Mouse (Mus musculus) monocyte, adult 2 months (primary cell): ENCODE measurements around the gene Kcnb1.
"Not testable (repeated sequence)": the region's sequence is repeated elsewhere in the genome, so short reads cannot be mapped to it uniquely, and the experiment has no call there.

Experiments used
- DNase-seq, 2 experiments: peaks; one replicate each; pipeline ENCODE4 v3.0.0; 2022; ENCODE audit warnings: low spot score in 2 of 2, low read depth in 1 of 2

The Kcnb1 gene

GRCm38 (mm10) chr2:167205918-167206629 is 16.1 kb upstream of the Kcnb1 start:
- DNase-seq = no peak

- not testable (repeated sequence) for DNase-seq
Observed at GRCm38 (mm10) chr2:167204686-167205085, 14.7 kb upstream of the Kcnb1 start.

DNA sequence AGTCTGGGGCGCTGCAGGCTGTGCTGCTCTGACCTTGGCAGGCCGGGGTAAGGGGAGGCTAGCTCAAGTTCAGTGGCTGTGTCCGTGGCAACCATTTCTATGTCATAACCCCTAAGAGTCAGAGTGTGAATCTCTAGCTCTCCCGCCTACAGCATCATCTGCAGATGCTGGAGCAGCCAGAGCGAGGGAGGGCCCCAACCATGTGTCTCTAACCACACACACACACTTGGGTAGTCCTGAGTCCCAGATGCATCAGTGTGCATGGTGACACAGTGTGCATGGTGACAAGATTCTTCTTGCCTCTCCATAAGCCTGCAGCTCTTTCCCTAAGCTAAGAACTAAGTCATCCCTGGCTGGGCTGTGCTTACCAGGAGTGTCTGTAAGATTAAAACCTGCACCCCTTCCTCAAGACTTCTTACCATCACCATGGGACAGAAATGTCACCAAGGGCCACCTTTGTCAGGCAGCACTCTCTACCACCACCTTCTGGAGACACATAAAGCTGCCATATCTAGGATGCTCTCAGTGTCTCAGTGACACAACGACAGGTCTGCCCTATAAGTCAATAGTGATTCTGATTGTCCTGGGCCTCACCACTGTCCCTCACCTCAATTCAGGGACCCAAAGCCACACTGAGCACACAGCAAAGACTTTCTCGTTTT is 13.7 kb upstream of the Kcnb1 start:
- no peak for DNase-seq

DNA sequence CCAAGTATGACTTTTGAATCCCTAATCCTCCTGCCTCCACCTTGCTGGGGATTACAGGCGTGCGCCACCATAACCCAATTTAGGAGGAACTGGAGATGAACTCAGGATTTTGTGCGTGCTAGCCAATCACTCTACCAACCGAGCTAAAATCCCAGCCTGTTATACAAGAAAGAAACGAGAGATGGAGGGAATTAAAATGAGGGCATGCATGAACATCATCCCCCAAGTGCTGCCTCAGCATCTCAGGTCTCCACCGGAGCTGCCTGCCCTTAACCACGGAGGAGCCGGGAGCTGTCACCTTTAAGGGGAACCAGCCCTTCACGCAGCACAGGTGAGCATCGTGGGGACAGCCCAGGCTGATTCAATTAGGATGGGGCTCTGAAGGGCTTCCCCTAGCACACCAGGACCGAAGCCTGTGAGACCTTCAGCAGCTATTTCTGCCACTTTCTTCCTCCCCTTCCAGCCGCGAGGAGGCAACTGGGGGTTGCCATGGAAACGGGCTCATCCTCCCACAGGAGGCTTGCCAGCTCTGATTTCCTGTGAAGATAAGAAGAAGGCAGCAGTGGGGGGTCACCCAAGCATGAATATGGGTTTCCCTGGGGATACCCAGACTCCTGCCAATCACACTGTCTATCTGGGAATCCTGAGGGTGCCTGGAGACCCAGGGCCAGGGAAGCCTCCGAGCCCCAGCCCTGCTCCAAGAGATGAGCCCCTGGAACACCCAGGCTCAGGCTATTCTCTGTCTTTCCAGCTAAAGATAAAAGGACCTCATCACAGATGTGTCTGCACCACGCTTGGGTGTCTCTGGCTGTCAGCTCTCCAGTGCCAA is 11.7 kb upstream of the Kcnb1 start:
- DNase-seq = no peak

DNA sequence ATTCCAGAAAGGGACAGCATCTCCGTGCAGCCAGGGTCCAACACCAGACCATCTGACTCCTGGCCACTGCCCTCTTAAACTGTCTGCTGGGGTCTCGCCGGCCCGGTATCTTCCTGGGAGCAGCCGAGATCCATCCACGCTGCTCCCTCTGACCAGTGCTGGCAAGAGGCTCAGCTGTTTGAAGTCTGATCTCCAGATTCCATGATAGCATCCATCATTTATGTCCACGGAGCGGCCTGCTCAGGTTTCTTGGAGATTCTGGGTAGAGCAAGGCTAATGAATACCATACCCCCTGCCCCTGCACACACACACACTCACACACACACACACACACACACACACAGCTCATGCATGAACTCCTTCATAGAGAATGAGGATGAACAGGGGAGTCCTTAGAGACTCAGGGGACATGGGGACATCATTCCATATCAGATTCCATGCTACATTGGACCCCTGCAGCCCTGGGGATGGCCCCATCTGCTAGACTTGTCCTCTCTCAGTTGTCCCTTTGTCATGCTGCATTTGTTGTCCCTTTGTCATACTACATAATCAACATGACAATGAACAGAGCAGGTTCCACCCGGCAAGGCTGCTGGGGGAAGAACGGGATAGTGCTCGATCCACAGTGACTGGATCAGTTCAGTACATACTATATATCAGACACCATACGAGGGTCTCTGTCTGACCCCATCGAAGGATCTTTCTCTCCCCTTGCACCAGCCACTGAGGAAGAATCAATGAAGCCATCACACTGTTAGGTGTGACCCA is 8.9 kb upstream of the Kcnb1 start:
- no peak for DNase-seq

DNA sequence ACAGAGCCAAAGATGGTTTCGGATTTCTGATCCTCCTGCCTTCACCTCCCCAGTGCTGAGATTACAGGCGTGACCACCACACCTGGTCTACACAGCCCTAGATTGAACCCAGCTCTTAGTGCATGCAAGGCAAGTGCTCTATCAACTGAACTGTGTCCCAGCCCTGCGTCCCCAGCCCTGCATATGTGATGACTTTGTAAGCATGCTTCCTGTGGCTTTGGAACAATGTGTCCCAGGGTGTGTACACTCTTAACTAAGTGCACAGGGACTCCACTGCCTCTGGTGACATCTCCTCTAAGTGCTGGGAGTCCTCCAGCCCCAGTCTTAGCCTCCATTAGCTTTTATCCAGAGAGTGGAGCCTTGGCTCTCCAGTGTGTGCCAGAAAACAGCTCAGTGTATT is 3.4 kb upstream of the Kcnb1 start:
- DNase-seq = no peak

GRCm38 (mm10) chr2:167189291-167190075 is 472 bp downstream of the Kcnb1 start:
- DNase-seq = no peak

- DNase-seq = peak; percentile 27 to 38
Observed at GRCm38 (mm10) chr2:167188315-167189207, 1.4 kb downstream of the Kcnb1 start.

GRCm38 (mm10) chr2:167187119-167187518 is 2.8 kb downstream of the Kcnb1 start:
- no peak for DNase-seq

- DNase-seq = no peak
Observed at GRCm38 (mm10) chr2:167186544-167186943, 3.4 kb downstream of the Kcnb1 start.

- no peak for DNase-seq
Observed at GRCm38 (mm10) chr2:167186003-167186402, 4.0 kb downstream of the Kcnb1 start.

DNA sequence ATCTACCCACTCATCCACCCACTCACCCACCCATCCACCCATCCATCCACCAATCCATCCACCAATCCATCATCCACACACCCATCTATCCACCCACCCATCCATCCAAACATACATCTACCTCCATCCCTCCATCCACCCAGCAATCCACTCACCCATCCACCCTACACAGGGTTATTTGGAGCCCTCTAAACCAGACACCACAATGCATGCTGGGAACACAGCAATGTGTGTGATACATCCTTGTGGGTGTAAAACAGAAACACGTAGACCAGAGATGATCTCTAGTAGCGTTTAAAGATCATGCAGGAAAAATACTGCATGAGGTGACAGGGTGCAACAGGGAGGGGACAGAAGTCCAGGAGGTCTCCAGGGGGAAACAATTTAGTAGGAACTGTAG is 4.5 kb downstream of the Kcnb1 start:
- DNase-seq = no peak

- DNase-seq = no peak
Observed at GRCm38 (mm10) chr2:167181662-167182389, 8.1 kb downstream of the Kcnb1 start.

DNA sequence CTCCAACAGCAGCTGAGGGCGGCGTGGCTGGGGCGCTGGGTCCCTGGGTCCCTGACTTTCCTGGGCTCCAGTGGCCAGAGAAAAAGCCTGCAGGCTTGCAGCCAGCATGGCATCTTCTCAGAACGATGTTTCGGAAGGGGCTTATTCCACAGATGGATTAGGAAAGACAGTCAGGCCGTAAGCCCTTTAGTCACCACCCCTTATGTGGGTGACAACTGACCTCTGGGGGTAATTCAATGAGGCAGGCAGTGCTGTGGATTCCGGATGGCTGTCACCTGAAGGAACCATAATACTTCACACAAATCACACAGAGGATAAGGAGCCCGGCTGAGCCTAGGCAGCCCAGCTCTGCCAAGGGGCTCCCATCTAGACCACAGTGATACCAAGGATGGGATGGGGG is 8.9 kb downstream of the Kcnb1 start:
- no peak for DNase-seq

DNA sequence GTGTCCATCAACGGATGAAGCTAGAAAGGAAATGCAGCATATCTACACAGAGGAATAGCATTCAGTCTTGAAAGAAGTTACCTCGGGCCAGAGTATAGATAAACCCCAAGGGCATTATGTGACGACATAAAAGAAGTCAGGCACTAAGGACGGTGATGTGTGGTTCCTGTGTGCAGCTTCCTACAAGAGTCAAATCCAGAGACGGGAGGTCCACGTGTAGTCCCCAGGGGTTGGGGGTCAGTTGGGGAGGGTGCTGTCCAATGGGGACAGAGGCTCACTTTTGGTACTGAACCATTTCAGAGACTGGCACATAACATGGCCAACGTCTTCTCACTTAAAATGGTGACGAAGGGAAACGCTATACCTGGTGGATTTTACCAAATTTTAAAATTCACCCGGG is 10.7 kb downstream of the Kcnb1 start:
- DNase-seq = no peak

DNA sequence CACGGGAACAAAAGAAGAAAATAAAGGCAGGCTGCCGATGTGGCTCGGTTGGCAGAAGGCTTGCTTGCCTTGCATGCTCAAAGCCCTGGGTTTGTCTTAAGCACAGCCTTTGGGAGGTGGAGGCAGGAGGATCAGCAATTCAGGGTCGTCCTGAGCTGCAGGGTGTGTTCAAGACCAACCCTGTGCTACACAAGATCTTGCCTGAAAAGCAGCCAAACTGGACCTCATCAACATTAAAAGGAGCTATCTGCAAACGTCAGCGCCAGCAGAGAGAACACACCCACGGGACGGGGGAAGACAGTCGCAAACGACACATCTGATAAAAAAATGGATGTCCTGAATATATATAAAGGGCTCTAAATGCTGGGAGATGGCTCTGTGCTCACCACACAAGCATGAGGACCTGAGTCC is 12.7 kb downstream of the Kcnb1 start:
- DNase-seq = no peak

GRCm38 (mm10) chr2:167175284-167175683 is 14.7 kb downstream of the Kcnb1 start:
- DNase-seq = no peak

GRCm38 (mm10) chr2:167173051-167173875 is 16.7 kb downstream of the Kcnb1 start:
- no peak for DNase-seq
